Mouse (Mus musculus) cortical plate, adult 2 months (tissue): ENCODE measurements around the gene Elp4.

Experiments used
- CTCF ChIP-seq: fragments of 200-500 bp; IDR thresholded peaks from 2 replicates; pipeline ENCODE4 v1.5.1; 2011; ENCODE audit warnings: mild to moderate bottlenecking, control low read depth, low read length; ENCODE audit not compliant: insufficient read depth; ENCODE audit errors: extremely low read depth
- POLR2A ChIP-seq: fragments of 200-500 bp; IDR thresholded peaks from 2 replicates; pipeline ENCODE4 v1.6.1; 2011; ENCODE audit warnings: mild to moderate bottlenecking, low read length, control low read depth; ENCODE audit not compliant: insufficient read depth; ENCODE audit errors: extremely low read depth

- TF ChIP-seq POLR2A, result no peak
- TF ChIP-seq CTCF, result no peak
These were observed 100.9 kb downstream of the Elp4 start for GRCm38 (mm10) chr2:105803427-105803826.
